Mouse (Mus musculus) neural tube, embryonic 15.5 days (tissue): ENCODE measurements at regions not wholly inside any gene's neighbourhood (a gene's known extent, or its start where the extent isn't known, plus 50 kb on each side); places are given as distances from the start of the nearest gene placed in this dataset.

Experiments used
- ATAC-seq: fragments of 200-750 bp; cut with Nextera tagmentation; 2 replicates; pipeline ENCODE4 v1.8.0; 2017; ENCODE audit warnings: mild to moderate bottlenecking, moderate TSS enrichment, moderate library complexity; ENCODE audit not compliant: low FRiP score
- H3K27ac ChIP-seq: fragments of 300-500 bp; sonication (generic); replicated peaks from 2 replicates; pipeline ENCODE4 v1.5.1; 2015; ENCODE audit warnings: mild to moderate bottlenecking, inconsistent platforms
- H3K27me3 ChIP-seq: fragments of 300-500 bp; sonication (generic); replicated peaks from 2 replicates; pipeline ENCODE4 v1.6.1; 2015; ENCODE audit warnings: inconsistent platforms
- H3K36me3 ChIP-seq: fragments of 300-500 bp; sonication (generic); 2 replicates; pipeline ENCODE4 v1.6.1; 2015; ENCODE audit warnings: inconsistent platforms
- H3K4me1 ChIP-seq: fragments of 300-500 bp; sonication (generic); 2 replicates; pipeline ENCODE4 v1.6.1; 2015; ENCODE audit warnings: inconsistent platforms
- H3K4me2 ChIP-seq: fragments of 300-500 bp; sonication (generic); 2 replicates; pipeline ENCODE4 v1.6.1; 2015; ENCODE audit warnings: inconsistent platforms, mild to moderate bottlenecking, moderate library complexity
- H3K4me3 ChIP-seq: fragments of 300-500 bp; sonication (generic); replicated peaks from 2 replicates; pipeline ENCODE4 v1.5.1; 2015; ENCODE audit warnings: mild to moderate bottlenecking, inconsistent platforms
- H3K9ac ChIP-seq: fragments of 300-500 bp; sonication (generic); replicated peaks from 2 replicates; pipeline ENCODE4 v1.6.1; 2015; ENCODE audit warnings: mild to moderate bottlenecking, inconsistent platforms
- H3K9me3 ChIP-seq: fragments of 300-500 bp; sonication (generic); replicated peaks from 2 replicates; pipeline ENCODE4 v1.6.1; 2016; ENCODE audit warnings: inconsistent platforms
- WGBS: fragments of 180-500 bp; shearing (Covaris S2); methylation state at CpG from one replicate; pipeline ENCODE4 v1.1.7; 2015; ENCODE audit warnings: mixed read lengths; 5-methylcytosine and 5-hydroxymethylcytosine counted together

DNA sequence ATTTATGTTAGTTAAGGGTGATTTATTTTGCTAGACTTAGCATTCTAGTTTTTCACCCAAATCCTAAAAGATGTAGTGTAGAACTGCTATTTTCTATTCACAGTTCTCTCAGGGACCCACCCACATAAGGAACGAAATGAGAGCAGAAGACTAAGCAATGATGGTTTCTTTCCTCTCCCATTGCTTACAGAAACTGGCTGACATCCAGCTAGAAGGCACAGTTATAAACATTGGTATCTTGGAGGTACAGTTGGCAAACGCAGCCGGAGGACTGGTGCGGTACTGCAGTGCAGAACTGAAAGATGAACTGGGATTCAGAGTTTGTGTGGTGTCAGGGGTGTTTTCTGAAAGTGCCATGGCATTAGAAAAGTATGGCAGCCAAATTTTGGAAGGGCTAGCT is 132.1 kb upstream of the Lyplal1 start:
- Histone ChIP-seq H3K27ac (no peak overlapping the region), H3K4me2 (no peak overlapping the region), H3K9me3 (no peaks in the 10 kb centered on the region), H3K36me3 (no peaks in the 10 kb centered on the region), H3K9ac (no peak overlapping the region), H3K4me3 (no peak overlapping the region), H3K27me3 (no peaks in the 10 kb centered on the region), H3K4me1 (peaks cover 5% of the 10 kb centered on the region; the same call in 1 of the 2 replicates)
- 80% methylated on average over 4 of the region's 4 CpGs for WGBS
- ATAC-seq, result no peak

GRCm38 (mm10) chr1:186245723-186246440 is 128.8 kb upstream of the Lyplal1 start:
- H3K36me3 ChIP-seq, result no peaks in the 10 kb centered on the region
- H3K4me2 ChIP-seq, result no peak overlapping the region
- H3K4me3 ChIP-seq, result no peak overlapping the region
- 74% methylated on average over 7 of the region's 7 CpGs for WGBS
- H3K9ac ChIP-seq, result no peak overlapping the region
- ATAC-seq, result no peak
- H3K27ac ChIP-seq, result no peak overlapping the region
- H3K4me1 ChIP-seq, result peaks cover 5% of the 10 kb centered on the region; the same call in 1 of the 2 replicates
- H3K27me3 ChIP-seq, result no peaks in the 10 kb centered on the region
- no peaks in the 10 kb centered on the region for H3K9me3 ChIP-seq

DNA sequence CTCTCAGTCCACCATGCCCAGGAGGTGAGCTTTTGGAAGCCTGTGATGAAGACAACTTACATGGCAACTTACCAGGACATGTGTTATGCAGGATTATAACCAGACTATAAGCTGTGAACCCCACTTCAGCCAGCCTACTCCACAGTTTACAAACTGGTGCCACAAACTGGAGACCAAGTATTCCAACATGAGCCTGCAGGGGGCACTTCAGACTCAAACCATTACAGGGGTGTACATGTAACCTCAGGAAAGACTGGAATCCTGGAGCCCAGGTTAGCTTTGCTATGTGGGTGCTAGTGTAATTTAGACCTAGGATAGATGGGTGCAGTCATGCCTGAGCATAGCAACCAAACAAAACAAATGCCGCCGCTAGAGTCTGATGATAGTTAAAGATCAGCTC is 124.0 kb upstream of the Lyplal1 start:
- 94% methylated on average over 2 of the region's 2 CpGs for WGBS
- Histone ChIP-seq H3K4me1 (no peaks in the 10 kb centered on the region), H3K4me3 (no peak overlapping the region), H3K9ac (no peak overlapping the region), H3K27me3 (no peaks in the 10 kb centered on the region), H3K27ac (no peak overlapping the region), H3K4me2 (no peak overlapping the region), H3K36me3 (no peaks in the 10 kb centered on the region), H3K9me3 (no peaks in the 10 kb centered on the region)
- ATAC-seq, result no peak

DNA sequence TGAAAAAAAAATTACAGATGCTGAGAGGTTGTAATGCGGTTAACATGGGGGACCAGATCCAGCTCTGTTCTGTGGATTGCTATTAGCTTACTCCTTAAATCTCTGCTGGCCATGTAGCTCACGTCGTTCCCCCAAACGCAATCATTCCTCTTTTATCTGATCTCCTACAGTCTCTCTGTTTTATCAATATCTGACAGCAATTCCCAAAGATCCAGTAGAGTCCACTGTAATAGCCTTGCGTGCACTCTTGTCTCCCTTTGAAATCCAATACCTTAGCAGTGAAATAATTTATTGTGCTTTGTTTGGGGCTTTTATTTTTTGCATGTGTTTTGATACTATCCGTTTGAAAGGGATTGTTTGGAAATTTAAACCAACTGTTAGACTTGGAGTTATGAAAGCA is 120.4 kb upstream of the Lyplal1 start:
- Histone ChIP-seq H3K27ac (no peak overlapping the region), H3K27me3 (no peaks in the 10 kb centered on the region), H3K9ac (no peak overlapping the region), H3K4me3 (no peak overlapping the region), H3K4me1 (no peaks in the 10 kb centered on the region), H3K36me3 (no peaks in the 10 kb centered on the region), H3K4me2 (no peak overlapping the region), H3K9me3 (no peaks in the 10 kb centered on the region)
- 60% methylated on average over 6 of the region's 6 CpGs for WGBS
- no peak for ATAC-seq

DNA sequence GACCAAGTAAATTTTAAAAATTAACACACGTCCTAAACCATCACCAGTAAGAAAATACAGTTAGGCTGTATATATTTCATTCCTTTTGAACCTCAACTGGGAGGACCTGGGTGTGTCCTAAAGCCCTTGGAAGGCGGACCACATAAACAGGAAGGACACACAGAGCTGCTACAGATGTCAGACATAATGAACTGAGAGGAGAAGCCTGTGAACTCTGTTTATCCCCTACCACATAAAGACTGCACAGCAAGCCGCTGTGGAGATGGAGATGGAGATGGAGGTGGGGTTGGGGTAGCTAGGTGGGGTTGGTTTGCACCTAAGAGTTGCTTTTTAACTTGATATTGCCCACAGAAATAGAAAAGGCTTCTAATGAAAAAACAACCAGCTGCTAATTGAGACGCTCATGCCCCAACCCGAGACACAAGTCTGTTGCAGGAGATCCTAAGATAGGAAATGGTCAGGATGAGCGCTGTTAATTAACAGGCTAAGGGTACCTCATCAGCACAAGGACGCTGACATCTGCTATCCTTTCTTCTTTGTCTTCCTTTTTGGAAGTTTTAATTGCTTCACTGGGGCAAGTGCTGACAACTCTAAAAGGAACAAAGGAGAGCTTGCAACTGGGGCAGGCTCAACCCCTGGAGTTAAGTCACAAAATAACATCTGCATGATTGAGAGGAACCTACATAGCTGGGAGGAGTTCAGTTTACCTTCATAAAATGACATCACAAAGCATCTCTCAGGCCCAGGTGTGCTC is 119.3 kb upstream of the Lyplal1 start:
- WGBS, result 33% methylated on average over 7 of the region's 7 CpGs
- Histone ChIP-seq H3K27me3 (no peaks in the 10 kb centered on the region), H3K4me1 (no peaks in the 10 kb centered on the region), H3K9me3 (no peaks in the 10 kb centered on the region), H3K4me2 (no peak overlapping the region), H3K9ac (no peak overlapping the region), H3K27ac (no peak overlapping the region), H3K4me3 (no peak overlapping the region), H3K36me3 (no peaks in the 10 kb centered on the region)
- ATAC-seq, result no peak

DNA sequence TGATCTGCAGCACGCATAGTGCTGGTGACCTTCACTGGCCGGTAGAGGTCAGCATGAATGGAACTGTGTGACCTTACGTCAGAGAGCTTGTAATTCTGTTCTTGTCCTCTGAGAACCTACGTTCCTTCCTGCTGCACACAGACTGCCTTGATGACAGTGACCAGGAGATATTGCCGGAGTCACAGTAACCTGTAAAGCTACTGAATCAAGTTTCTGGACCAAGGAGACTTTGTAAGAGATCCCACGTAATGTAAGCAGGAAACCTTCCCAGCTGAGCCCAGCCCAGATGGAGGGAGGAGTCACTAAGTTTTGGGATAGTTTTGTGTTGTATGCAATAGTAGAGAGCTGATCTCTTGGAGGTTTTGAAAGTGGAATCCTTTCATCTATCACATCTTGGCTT is 117.4 kb upstream of the Lyplal1 start:
- WGBS, result 82% methylated on average over 6 of the region's 6 CpGs
- H3K9me3 ChIP-seq, result no peaks in the 10 kb centered on the region
- no peak overlapping the region for H3K4me3 ChIP-seq
- H3K36me3 ChIP-seq, result no peaks in the 10 kb centered on the region
- no peak overlapping the region for H3K9ac ChIP-seq
- no peaks in the 10 kb centered on the region for H3K27me3 ChIP-seq
- no peak overlapping the region for H3K27ac ChIP-seq
- no peak overlapping the region for H3K4me2 ChIP-seq
- no peaks in the 10 kb centered on the region for H3K4me1 ChIP-seq
- no peak for ATAC-seq

- Histone ChIP-seq H3K27me3 (no peaks in the 10 kb centered on the region), H3K9me3 (no peaks in the 10 kb centered on the region), H3K36me3 (no peaks in the 10 kb centered on the region), H3K4me1 (no peaks in the 10 kb centered on the region), H3K9ac (no peak overlapping the region), H3K27ac (no peak overlapping the region), H3K4me3 (no peak overlapping the region), H3K4me2 (no peak overlapping the region)
- WGBS, result 76% methylated on average over 5 of the region's 5 CpGs
- no peak for ATAC-seq
Observed at GRCm38 (mm10) chr1:186230476-186230875, 113.4 kb upstream of the Lyplal1 start.

GRCm38 (mm10) chr1:186229856-186230255 is 112.7 kb upstream of the Lyplal1 start:
- Histone ChIP-seq H3K4me1 (no peaks in the 10 kb centered on the region), H3K9me3 (no peaks in the 10 kb centered on the region), H3K4me2 (no peak overlapping the region), H3K27ac (no peak overlapping the region), H3K4me3 (no peak overlapping the region), H3K36me3 (no peaks in the 10 kb centered on the region), H3K27me3 (no peaks in the 10 kb centered on the region), H3K9ac (no peak overlapping the region)
- no peak for ATAC-seq
- 81% methylated on average over 6 of the region's 6 CpGs for WGBS

DNA sequence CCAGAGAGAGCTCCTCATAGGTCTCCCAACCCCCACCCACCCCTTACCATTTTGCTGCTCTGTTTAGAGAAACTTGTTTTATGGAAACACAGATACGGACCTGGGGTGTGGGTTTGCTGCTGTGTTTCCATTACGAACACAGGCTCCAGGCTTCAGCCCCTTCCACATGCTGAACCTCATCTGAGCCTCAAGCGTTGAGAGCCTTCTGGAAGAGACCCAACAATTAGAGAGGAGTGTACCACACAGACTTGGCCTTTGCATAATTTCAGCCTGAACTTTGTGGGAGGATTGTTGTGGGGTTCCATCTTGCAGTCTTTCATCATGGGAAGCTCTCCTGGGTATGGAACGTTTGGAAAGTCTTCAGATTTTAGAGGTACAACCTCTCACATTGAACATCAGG is 111.3 kb upstream of the Lyplal1 start:
- WGBS, result 85% methylated on average over 4 of the region's 4 CpGs
- Histone ChIP-seq H3K9ac (no peak overlapping the region), H3K27ac (no peak overlapping the region), H3K36me3 (no peaks in the 10 kb centered on the region), H3K4me1 (0 out of 2 replicates have a peak, but pooled peaks cover under 1% of the 10 kb centered on the region), H3K27me3 (no peaks in the 10 kb centered on the region), H3K9me3 (no peaks in the 10 kb centered on the region), H3K4me3 (no peak overlapping the region), H3K4me2 (no peak overlapping the region)
- ATAC-seq, result no peak

GRCm38 (mm10) chr1:186224231-186224630 is 107.1 kb upstream of the Lyplal1 start:
- Histone ChIP-seq H3K4me3 (no peak overlapping the region), H3K4me2 (no peak overlapping the region), H3K36me3 (no peaks in the 10 kb centered on the region), H3K9ac (no peak overlapping the region), H3K4me1 (0 out of 2 replicates have a peak, but pooled peaks cover 3% of the 10 kb centered on the region), H3K9me3 (no peaks in the 10 kb centered on the region), H3K27me3 (no peaks in the 10 kb centered on the region), H3K27ac (no peak overlapping the region)
- no peak for ATAC-seq
- WGBS, result 79% methylated on average over 5 of the region's 5 CpGs

GRCm38 (mm10) chr1:186223417-186223816 is 106.3 kb upstream of the Lyplal1 start:
- ATAC-seq, result no peak
- H3K4me2 ChIP-seq, result no peak overlapping the region
- H3K27ac ChIP-seq, result no peak overlapping the region
- no peaks in the 10 kb centered on the region for H3K27me3 ChIP-seq
- no peak overlapping the region for H3K4me3 ChIP-seq
- H3K4me1 ChIP-seq, result 0 out of 2 replicates have a peak, but pooled peaks cover 3% of the 10 kb centered on the region
- WGBS, result 33% methylated on average over 7 of the region's 7 CpGs
- H3K36me3 ChIP-seq, result no peaks in the 10 kb centered on the region
- H3K9me3 ChIP-seq, result no peaks in the 10 kb centered on the region
- no peak overlapping the region for H3K9ac ChIP-seq

DNA sequence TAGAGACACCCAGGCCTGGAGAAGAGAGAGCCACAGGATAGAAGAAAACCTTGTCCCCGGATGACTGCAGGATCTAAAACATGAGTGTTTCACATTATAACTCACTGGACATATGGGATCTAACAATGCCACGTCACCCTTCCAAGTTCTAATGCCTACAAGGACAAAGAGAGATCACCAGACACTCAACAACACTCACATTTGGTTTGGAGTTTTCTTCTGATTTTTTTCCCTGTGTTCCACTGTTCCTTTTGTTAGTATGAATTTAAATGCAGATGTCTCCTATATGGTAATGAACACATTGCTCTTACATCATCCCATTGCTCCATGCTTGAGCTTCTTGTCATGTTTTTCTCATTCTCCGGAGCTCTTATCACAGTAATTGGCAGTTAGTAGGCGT is 101.9 kb upstream of the Lyplal1 start:
- Histone ChIP-seq H3K4me2 (no peak overlapping the region), H3K27ac (no peak overlapping the region), H3K36me3 (no peaks in the 10 kb centered on the region), H3K9ac (no peak overlapping the region), H3K4me1 (peaks cover 6% of the 10 kb centered on the region; the same call in 1 of the 2 replicates), H3K9me3 (no peaks in the 10 kb centered on the region), H3K4me3 (no peak overlapping the region), H3K27me3 (no peaks in the 10 kb centered on the region)
- 88% methylated on average over 4 of the region's 4 CpGs for WGBS
- ATAC-seq, result no peak
